Mouse (Mus musculus): Measurements from ENCODE around the gene Foxa3. TPM values are rescaled to one million over a fixed set of nuclear protein-coding genes. Genes with fewer than 3 reads are reported as not detected.

The Foxa3 gene
- polyA plus RNA-seq, 2 experiments, result 12.2 to 26.5 TPM

GRCm38 (mm10) chr7:18993036-18993435 is 30.3 kb downstream of the Foxa3 start:
- H3K4me3 ChIP-seq (ENCODE audit: insufficient read depth in 1 of 2, low read depth in 2 of 2, low read length in 2 of 2), result no peak overlapping the region
- ATAC-seq (ENCODE audit: insufficient read depth) (no peak), DNase-seq (ENCODE audit: low read depth in 3 of 3, low spot score in 3 of 3) (no peak)
- no peak overlapping the region for H3K9ac ChIP-seq (replicated peaks)
- H3K27me3 ChIP-seq (ENCODE audit: control insufficient read depth, insufficient read depth, low read length), result peaks cover 48% of the 10 kb centered on the region
- H3K4me2 ChIP-seq (ENCODE audit: low read depth), result no peak overlapping the region
- no peaks in the 10 kb centered on the region for H3K9me3 ChIP-seq (ENCODE audit: control insufficient read depth, low read length)
- H3K4me1 ChIP-seq (replicated peaks; ENCODE audit: control insufficient read depth in 2 of 2, insufficient read depth in 2 of 2, low read length in 1 of 2), result peaks cover 0 to 5% of the 10 kb centered on the region in 2 experiments; a peak in 1 of 4 replicates
- no peak overlapping the region for H3K27ac ChIP-seq
- TF ChIP-seq CTCF (IDR thresholded peaks at IDR 0.05; ENCODE audit: low read depth) (no peak), EP300 (IDR thresholded peaks at IDR 0.05; ENCODE audit: low read depth) (no peak)
- H3K36me3 ChIP-seq (replicated peaks; ENCODE audit: control insufficient read depth, insufficient read depth, low read depth), result no peaks in the 10 kb centered on the region
- WGBS (ENCODE audit: insufficient replicate concordance), result 70% methylated on average over 5 of the region's 5 CpGs

- H3K36me3 ChIP-seq (replicated peaks; ENCODE audit: control insufficient read depth, insufficient read depth, low read depth), result no peaks in the 10 kb centered on the region
- no peak overlapping the region for H3K27ac ChIP-seq
- H3K9me3 ChIP-seq (ENCODE audit: control insufficient read depth, low read length), result no peaks in the 10 kb centered on the region
- peak overlapping the region; percentile 10 to 48; a peak in 3 of 4 replicates for H3K4me3 ChIP-seq (ENCODE audit: insufficient read depth in 1 of 2, low read depth in 2 of 2, low read length in 2 of 2)
- no peak overlapping the region for H3K9ac ChIP-seq (replicated peaks)
- TF ChIP-seq EP300 (IDR thresholded peaks at IDR 0.05; ENCODE audit: low read depth) (no peak), CTCF (IDR thresholded peaks at IDR 0.05; ENCODE audit: low read depth) (no peak)
- peak overlapping the region; percentile 66 for H3K4me2 ChIP-seq (ENCODE audit: low read depth)
- peaks cover 0 to 5% of the 10 kb centered on the region in 2 experiments; a peak in 1 of 4 replicates for H3K4me1 ChIP-seq (replicated peaks; ENCODE audit: control insufficient read depth in 2 of 2, insufficient read depth in 2 of 2, low read length in 1 of 2)
- no peak for DNase-seq (ENCODE audit: low read depth in 3 of 3, low spot score in 3 of 3)
- no peak for ATAC-seq (ENCODE audit: insufficient read depth)
- WGBS (ENCODE audit: insufficient replicate concordance), result 5% methylated on average over 31 of the region's 31 CpGs
- peaks cover 48% of the 10 kb centered on the region for H3K27me3 ChIP-seq (ENCODE audit: control insufficient read depth, insufficient read depth, low read length)
Measured at GRCm38 (mm10) chr7:18992294-18992675, 31.1 kb downstream of the Foxa3 start.

GRCm38 (mm10) chr7:18991660-18992293 is 31.6 kb downstream of the Foxa3 start:
- TF ChIP-seq CTCF (IDR thresholded peaks at IDR 0.05; ENCODE audit: low read depth), result no peak
- no peak for TF ChIP-seq EP300 (IDR thresholded peaks at IDR 0.05; ENCODE audit: low read depth)
- WGBS (ENCODE audit: insufficient replicate concordance), result 2% methylated on average over 59 of the region's 59 CpGs
- ATAC-seq (ENCODE audit: insufficient read depth) (no peak), DNase-seq (ENCODE audit: low read depth in 3 of 3, low spot score in 3 of 3) (no peak)
- H3K36me3 ChIP-seq (replicated peaks; ENCODE audit: control insufficient read depth, insufficient read depth, low read depth), result no peaks in the 10 kb centered on the region
- H3K9me3 ChIP-seq (ENCODE audit: control insufficient read depth, low read length), result no peaks in the 10 kb centered on the region
- peak overlapping the region; percentile 66 for H3K4me2 ChIP-seq (ENCODE audit: low read depth)
- H3K4me3 ChIP-seq (ENCODE audit: insufficient read depth in 1 of 2, low read depth in 2 of 2, low read length in 2 of 2), result peak overlapping the region; percentile 15 to 48; a peak in 3 of 4 replicates
- H3K27me3 ChIP-seq (ENCODE audit: control insufficient read depth, insufficient read depth, low read length), result peaks cover 48% of the 10 kb centered on the region
- H3K9ac ChIP-seq (replicated peaks), result no peak overlapping the region
- H3K27ac ChIP-seq, result no peak overlapping the region
- peaks cover 0 to 5% of the 10 kb centered on the region in 2 experiments; a peak in 1 of 4 replicates for H3K4me1 ChIP-seq (replicated peaks; ENCODE audit: control insufficient read depth in 2 of 2, insufficient read depth in 2 of 2, low read length in 1 of 2)

GRCm38 (mm10) chr7:18990601-18991295 is 32.6 kb downstream of the Foxa3 start, which contains the start of gene Mypop:
TSS of gene Mypop (plus strand) at chr7:18991245.
- DNase-seq (ENCODE audit: low read depth in 3 of 3, low spot score in 3 of 3), result peak; percentile 92
- Histone ChIP-seq H3K27me3 (ENCODE audit: control insufficient read depth, insufficient read depth, low read length) (peaks cover 48% of the 10 kb centered on the region), H3K27ac (no peak within 1 kb of the TSS), H3K4me3 (ENCODE audit: insufficient read depth in 1 of 2, low read depth in 2 of 2, low read length in 2 of 2) (peak within 1 kb of the TSS; percentile 36 to 48), H3K36me3 (replicated peaks; ENCODE audit: control insufficient read depth, insufficient read depth, low read depth) (no peaks in the 10 kb centered on the region), H3K9me3 (ENCODE audit: control insufficient read depth, low read length) (no peaks in the 10 kb centered on the region), H3K4me2 (ENCODE audit: low read depth) (peak within 1 kb of the TSS; percentile 66), H3K4me1 (replicated peaks; ENCODE audit: control insufficient read depth in 2 of 2, insufficient read depth in 2 of 2, low read length in 1 of 2) (peaks cover 0 to 5% of the 10 kb centered on the region in 2 experiments; a peak in 1 of 4 replicates), H3K9ac (replicated peaks) (no peak within 1 kb of the TSS)
- under 1% methylated on average over 37 of the region's 37 CpGs for WGBS (ENCODE audit: insufficient replicate concordance)
- ATAC-seq (ENCODE audit: insufficient read depth), result peak; percentile 87
- no peak for TF ChIP-seq EP300 (IDR thresholded peaks at IDR 0.05; ENCODE audit: low read depth)
- no peak for TF ChIP-seq CTCF (IDR thresholded peaks at IDR 0.05; ENCODE audit: low read depth)

- Histone ChIP-seq H3K4me2 (ENCODE audit: low read depth) (no peak overlapping the region), H3K9me3 (ENCODE audit: control insufficient read depth, low read length) (no peaks in the 10 kb centered on the region), H3K36me3 (replicated peaks; ENCODE audit: control insufficient read depth, insufficient read depth, low read depth) (no peaks in the 10 kb centered on the region), H3K4me3 (ENCODE audit: insufficient read depth in 1 of 2, low read depth in 2 of 2, low read length in 2 of 2) (no peak overlapping the region), H3K27me3 (ENCODE audit: control insufficient read depth, insufficient read depth, low read length) (peaks cover 48% of the 10 kb centered on the region), H3K27ac (no peak overlapping the region), H3K9ac (replicated peaks) (no peak overlapping the region), H3K4me1 (replicated peaks; ENCODE audit: control insufficient read depth in 2 of 2, insufficient read depth in 2 of 2, low read length in 1 of 2) (peaks cover 0 to 5% of the 10 kb centered on the region in 2 experiments; a peak in 1 of 4 replicates)
- ATAC-seq (ENCODE audit: insufficient read depth) (no peak), DNase-seq (ENCODE audit: low read depth in 3 of 3, low spot score in 3 of 3) (no peak)
- TF ChIP-seq EP300 (IDR thresholded peaks at IDR 0.05; ENCODE audit: low read depth), result no peak
- TF ChIP-seq CTCF (IDR thresholded peaks at IDR 0.05; ENCODE audit: low read depth), result no peak
- 17% methylated on average over 5 of the region's 5 CpGs for WGBS (ENCODE audit: insufficient replicate concordance)
Measured at GRCm38 (mm10) chr7:18989995-18990394, 33.3 kb downstream of the Foxa3 start.
